Mouse (Mus musculus): ENCODE results near the gene Themis2.
A peak's percentile ranks its signal among the peaks of the same experiment; 100 is the strongest.
"Not testable (repeated sequence)": the region's sequence is repeated elsewhere in the genome, so short reads cannot be mapped to it uniquely, and the experiment has no call there.

Gene Themis2

GRCm38 (mm10) chr4:132749258-132749982 lies 46.8 kb downstream of the Themis2 start:
- DNase-seq (ENCODE audit: low read depth): no peak

GRCm38 (mm10) chr4:132748778-132749177 lies 47.4 kb downstream of the Themis2 start:
- DNase-seq (ENCODE audit: low read depth): peak; percentile 81

GRCm38 (mm10) chr4:132747664-132748259 lies 48.4 kb downstream of the Themis2 start:
- DNase-seq (ENCODE audit: low read depth): peak; percentile 89

DNA sequence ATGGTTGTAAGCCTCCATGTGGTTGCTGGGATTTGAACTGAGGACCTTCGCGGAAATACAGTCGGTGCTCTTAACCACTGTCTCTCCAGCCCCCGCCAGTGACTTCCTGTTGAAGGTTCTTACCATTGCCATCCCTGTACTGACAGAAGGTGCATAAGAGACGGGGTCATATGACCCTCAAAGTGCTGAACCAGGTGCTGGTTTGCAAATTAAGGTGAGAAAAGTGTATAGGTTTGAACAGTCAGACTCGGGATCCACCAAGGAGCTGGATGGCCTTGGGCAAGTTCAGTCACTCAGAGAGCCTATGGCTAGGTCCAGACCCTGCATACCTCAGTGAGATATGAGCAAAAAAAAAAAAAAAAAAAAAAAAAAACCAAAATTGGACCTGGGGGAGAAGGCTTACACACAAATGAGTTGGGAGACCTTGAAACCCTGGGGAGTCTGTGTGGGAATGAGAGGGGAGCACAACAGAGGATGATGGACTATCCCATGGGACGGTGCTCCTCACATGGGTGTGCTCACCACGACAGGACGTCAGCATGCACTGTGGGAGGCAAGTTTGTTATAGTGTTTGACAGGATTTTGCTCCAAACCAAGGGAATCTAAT lies 49.2 kb downstream of the Themis2 start:
- DNase-seq (ENCODE audit: low read depth): peak; percentile 69

GRCm38 (mm10) chr4:132743992-132744911 lies 51.9 kb downstream of the Themis2 start:
- DNase-seq (ENCODE audit: low read depth): no peak

DNA sequence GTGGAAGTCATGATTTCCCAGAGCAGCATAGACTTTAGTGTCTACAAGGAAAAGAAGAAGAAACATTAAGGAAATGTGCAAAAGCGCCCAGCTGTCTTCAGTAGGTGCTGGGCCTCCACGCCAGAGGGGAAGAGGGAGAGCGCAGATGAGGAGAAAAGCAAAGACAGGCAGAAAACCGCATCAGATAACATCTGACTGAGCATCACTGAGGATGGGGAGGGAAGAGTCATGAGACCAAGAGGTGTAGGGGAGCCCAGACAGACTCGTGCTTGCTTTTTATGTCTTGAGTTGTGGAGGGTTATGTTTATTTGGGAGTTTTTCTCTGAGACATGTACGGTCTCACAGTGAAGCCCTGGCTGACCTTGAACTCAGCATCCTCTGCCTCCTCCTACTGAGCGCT lies 54.7 kb downstream of the Themis2 start:
- DNase-seq (ENCODE audit: low read depth): peak; percentile 51

GRCm38 (mm10) chr4:132737154-132737553 lies 59.0 kb downstream of the Themis2 start:
- DNase-seq (ENCODE audit: low read depth): not testable (repeated sequence)

DNA sequence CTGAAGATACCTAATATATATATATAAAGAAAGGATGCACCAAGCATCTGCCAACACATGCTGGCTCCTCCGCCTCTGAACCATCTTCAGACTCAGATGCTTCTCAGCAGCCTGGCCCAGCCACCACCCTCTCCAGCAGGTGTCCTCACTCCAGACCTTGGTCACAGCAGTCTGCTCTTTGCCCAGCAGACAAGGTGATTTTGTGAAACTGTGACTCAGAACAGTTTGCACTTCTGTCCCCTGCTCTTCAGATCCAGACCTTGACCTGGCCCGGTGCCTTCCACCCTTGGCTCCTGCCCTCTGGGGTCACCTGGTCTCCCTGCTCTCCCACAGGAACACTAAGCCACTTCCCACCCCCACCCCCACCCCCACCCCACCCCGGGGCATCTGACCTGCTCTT lies 60.3 kb downstream of the Themis2 start:
- DNase-seq (ENCODE audit: low read depth): no peak

- no peak for DNase-seq (ENCODE audit: low read depth)
Measured at GRCm38 (mm10) chr4:132735389-132735788, 60.8 kb downstream of the Themis2 start.

GRCm38 (mm10) chr4:132734766-132735165 lies 61.4 kb downstream of the Themis2 start:
- no peak for DNase-seq (ENCODE audit: low read depth)

- no peak for DNase-seq (ENCODE audit: low read depth)
Measured at GRCm38 (mm10) chr4:132733071-132733770, 63.0 kb downstream of the Themis2 start.

DNA sequence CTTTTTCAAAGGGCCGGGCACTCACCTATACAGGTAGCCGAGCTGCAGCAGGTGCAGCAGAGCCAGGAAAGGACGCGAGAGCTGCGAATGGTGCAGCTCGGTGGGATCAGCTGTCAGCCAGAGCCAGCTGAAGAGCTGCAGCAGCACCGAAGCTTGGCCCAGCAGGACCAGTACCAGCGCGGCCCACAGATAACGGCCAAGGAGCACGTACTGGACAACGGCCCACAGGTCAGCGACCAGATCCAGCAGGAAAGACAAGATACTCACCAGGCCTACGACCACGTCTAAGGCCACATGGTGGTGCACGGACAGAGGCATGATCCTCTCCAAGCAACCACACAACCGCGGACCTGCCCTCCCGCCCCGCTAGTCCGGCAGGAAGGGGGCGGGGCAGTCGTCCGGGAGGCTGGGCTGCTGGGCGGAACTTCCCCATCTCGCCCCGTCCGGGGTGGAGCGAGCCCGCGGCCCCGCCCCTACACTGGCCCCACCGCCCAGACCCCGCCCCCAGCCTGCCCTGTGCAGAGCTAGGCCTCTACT lies 64.0 kb downstream of the Themis2 start, which contains the start of gene Xkr8:
Gene Xkr8, minus strand, starts transcription at position 399 of the 537 bp plus-strand sequence.
- DNase-seq (ENCODE audit: low read depth): peak; percentile 92
